Mouse (Mus musculus) activated CD4-positive, CD25-positive, alpha-beta regulatory T cell (primary cell): Measurements from ENCODE around the gene Ezh2. TPM values are rescaled to one million over a fixed set of nuclear protein-coding genes. Genes with fewer than 3 reads are reported as not detected.

Source experiments
- polyA plus RNA-seq, 2 experiments: library from polyadenylated mRNA; unstranded; fragments of 100-300 nt; shearing (Covaris generic); gene quantifications; one replicate each; pipeline ENCODE4 v1.2.1; 2017

Ezh2 gene
- polyA plus RNA-seq: 10 to 100 TPM; 61.8 to 62.6 TPM

GRCm38 (mm10) chr6:47594926-47595623 is at the start of gene Ezh2:
Ezh2 (minus strand) TSS chr6:47595341.

Other genes with a start within 250 kb of the Ezh2 start
- gene Cul1, start 141.9 kb downstream of the Ezh2 start, polyA plus RNA-seq: 100 to 1,000 TPM; 110 to 111 TPM
- gene Pdia4, start 218.1 kb upstream of the Ezh2 start, polyA plus RNA-seq: 100 to 1,000 TPM in 1 of 2 experiments, 10 to 100 TPM in 1; 94.1 to 168 TPM
- under 1 TPM; 0.07 to 0.18 TPM for gene Zfp786, start 235.5 kb upstream of the Ezh2 start, polyA plus RNA-seq
- 10 to 100 TPM; 16.0 to 20.3 TPM for gene Zfp398, start 240.3 kb upstream of the Ezh2 start, polyA plus RNA-seq